Mouse (Mus musculus) 3T3-L1 (cell line): ENCODE measurements at regions not wholly inside any gene's neighbourhood (a gene's known extent, or its start where the extent isn't known, plus 50 kb on each side); places are given as distances from the start of the nearest gene placed in this dataset.

Source experiments
- DNase-seq: peaks from one replicate; pipeline ENCODE4 v3.0.0-alpha.2; 2015; ENCODE audit warnings: low read depth, low spot score

GRCm38 (mm10) chr17:89592826-89593225, 317.4 kb downstream of the Gm10184 start:
- no peak for DNase-seq

- no peak for DNase-seq
These were observed 350.7 kb downstream of the Gm10184 start for GRCm38 (mm10) chr17:89559506-89559905.

GRCm38 (mm10) chr17:89554754-89555153, 354.3 kb upstream of the Fshr start:
- no peak for DNase-seq

GRCm38 (mm10) chr17:89553597-89553996, 353.1 kb upstream of the Fshr start:
- DNase-seq: no peak

- no peak for DNase-seq
These were observed 350.3 kb upstream of the Fshr start for GRCm38 (mm10) chr17:89550758-89551157.

GRCm38 (mm10) chr17:89521912-89522311, 321.4 kb upstream of the Fshr start:
- no peak for DNase-seq

- DNase-seq: no peak
These were observed 318.9 kb upstream of the Fshr start for GRCm38 (mm10) chr17:89519413-89519812.

GRCm38 (mm10) chr17:89505288-89505687, 304.8 kb upstream of the Fshr start:
- no peak for DNase-seq

GRCm38 (mm10) chr17:89493547-89493946, 293.1 kb upstream of the Fshr start:
- DNase-seq: no peak

GRCm38 (mm10) chr17:89466486-89466885, 266.0 kb upstream of the Fshr start:
- peak; percentile 10 for DNase-seq

GRCm38 (mm10) chr17:89465883-89466282, 265.4 kb upstream of the Fshr start:
- DNase-seq: no peak

- no peak for DNase-seq
These were observed 260.0 kb upstream of the Fshr start for GRCm38 (mm10) chr17:89460438-89460837.

GRCm38 (mm10) chr17:89454301-89454700, 253.8 kb upstream of the Fshr start:
- peak; percentile 30 for DNase-seq

- DNase-seq: peak; percentile 93
These were observed 250.2 kb upstream of the Fshr start for GRCm38 (mm10) chr17:89450724-89451123.

- DNase-seq: no peak
These were observed 248.9 kb upstream of the Fshr start for GRCm38 (mm10) chr17:89449391-89449790.

- no peak for DNase-seq
These were observed 233.8 kb upstream of the Fshr start for GRCm38 (mm10) chr17:89434288-89434687.

GRCm38 (mm10) chr17:89410026-89410425, 209.6 kb upstream of the Fshr start:
- DNase-seq: no peak

- no peak for DNase-seq
These were observed 205.1 kb upstream of the Fshr start for GRCm38 (mm10) chr17:89405589-89405988.

- DNase-seq: no peak
These were observed 156.8 kb upstream of the Fshr start for GRCm38 (mm10) chr17:89357241-89357640.

- no peak for DNase-seq
These were observed 140.2 kb upstream of the Fshr start for GRCm38 (mm10) chr17:89340497-89341205.

GRCm38 (mm10) chr17:89319602-89320288, 119.3 kb upstream of the Fshr start:
- DNase-seq: no peak

GRCm38 (mm10) chr17:89318356-89318755, 117.9 kb upstream of the Fshr start:
- no peak for DNase-seq

- no peak for DNase-seq
These were observed 110.7 kb upstream of the Fshr start for GRCm38 (mm10) chr17:89311133-89311532.
